Mouse (Mus musculus): ENCODE measurements around the gene Cdc34.

Cdc34 gene

DNA sequence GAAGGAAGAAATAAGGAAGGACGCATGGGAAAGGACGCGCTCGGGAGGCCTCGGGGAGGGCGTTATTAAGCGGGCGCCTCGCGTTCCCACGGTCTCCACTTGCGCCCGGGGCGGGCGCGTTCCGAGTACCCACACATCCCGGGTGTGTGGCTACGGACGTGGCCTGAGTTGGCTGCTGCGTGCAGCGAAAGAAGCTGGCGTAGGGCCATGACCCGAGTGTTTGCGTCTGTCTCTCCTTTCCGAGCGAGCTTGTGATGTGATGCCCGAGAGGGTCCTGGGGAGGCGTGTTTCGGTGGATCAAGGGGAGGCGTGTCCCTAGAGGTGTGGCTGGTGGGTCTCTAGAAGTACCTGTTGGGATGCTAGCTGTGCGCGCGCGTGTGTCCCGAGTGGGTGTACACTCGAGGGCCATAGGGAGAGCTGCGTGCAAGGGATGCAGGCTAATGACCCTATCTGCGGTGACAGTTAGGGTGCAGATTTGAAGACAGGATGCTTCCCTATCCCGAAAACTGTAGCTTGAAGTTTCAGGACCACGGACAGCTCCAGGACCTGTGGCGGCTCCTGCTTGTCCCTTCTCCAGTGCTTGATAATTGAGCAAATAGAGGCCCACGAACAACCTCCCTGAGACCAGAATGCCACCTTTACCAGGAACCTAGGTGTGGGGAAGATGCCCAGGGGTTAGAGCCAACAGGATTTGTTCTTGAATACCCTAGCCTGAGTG lies 35.8 kb downstream of the Cdc34 start:
- no peak for DNase-seq (ENCODE audit: low spot score)

- no peak for DNase-seq (ENCODE audit: low spot score)
These were observed 39.1 kb downstream of the Cdc34 start for GRCm38 (mm10) chr10:79721089-79721488.

DNA sequence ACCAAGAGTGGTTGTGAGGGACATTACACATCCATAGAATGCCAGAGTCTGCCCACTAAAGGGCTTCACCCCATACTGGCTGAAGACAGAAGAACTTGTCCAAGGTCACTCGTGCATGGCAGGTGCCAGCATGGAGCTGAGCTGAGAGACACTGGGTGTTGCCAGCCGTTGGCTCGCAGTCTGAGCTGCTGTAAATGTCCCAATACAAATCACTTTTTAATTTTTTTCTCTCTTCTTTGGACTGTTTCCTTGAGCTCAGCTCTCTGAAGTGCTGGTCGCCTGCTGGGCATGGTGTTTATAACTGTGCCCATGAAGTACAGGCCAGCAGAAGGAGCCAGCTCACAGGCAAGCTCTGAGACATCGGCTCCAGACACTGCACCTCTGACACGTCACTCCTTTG lies 41.1 kb downstream of the Cdc34 start:
- no peak for DNase-seq (ENCODE audit: low spot score)

- DNase-seq (ENCODE audit: low spot score), result no peak
These were observed 41.7 kb downstream of the Cdc34 start for GRCm38 (mm10) chr10:79723692-79724091.

GRCm38 (mm10) chr10:79726090-79726489 lies 44.1 kb downstream of the Cdc34 start:
- no peak for DNase-seq (ENCODE audit: low spot score)

GRCm38 (mm10) chr10:79728323-79729249 lies 46.6 kb downstream of the Cdc34 start:
- DNase-seq (ENCODE audit: low spot score), result no peak

DNA sequence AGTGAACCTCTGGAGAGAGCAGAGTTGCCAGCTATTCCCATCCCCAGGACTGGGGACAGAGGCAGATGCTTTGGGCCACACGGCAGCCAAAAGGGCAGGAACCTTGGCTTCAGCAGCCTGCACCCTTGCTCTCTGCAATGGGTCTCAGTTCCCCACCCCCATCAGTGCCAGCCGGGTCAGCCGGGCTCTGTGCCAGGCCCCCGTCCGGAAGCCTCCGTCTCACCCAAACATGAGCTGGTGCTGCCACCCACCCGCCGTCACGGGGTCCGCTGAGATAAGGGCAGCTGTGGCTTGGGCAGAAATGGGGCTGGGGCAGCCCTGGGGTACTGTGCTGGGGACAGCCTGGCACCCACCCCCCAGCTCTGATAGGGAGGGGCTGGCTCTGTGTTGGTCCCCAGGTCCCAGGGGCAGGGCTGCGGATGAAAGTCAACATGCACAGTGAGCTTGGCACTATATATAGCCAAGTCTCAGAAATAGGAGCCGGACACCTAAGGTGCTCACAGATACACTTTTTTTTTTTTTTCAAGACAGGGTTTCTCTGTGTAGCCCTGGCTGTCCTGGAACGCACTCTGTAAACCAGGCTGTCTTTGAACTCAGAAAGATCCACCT lies 47.5 kb downstream of the Cdc34 start:
- no peak for DNase-seq (ENCODE audit: low spot score)

GRCm38 (mm10) chr10:79732500-79732899 lies 50.5 kb downstream of the Cdc34 start:
- DNase-seq (ENCODE audit: low spot score), result no peak

DNA sequence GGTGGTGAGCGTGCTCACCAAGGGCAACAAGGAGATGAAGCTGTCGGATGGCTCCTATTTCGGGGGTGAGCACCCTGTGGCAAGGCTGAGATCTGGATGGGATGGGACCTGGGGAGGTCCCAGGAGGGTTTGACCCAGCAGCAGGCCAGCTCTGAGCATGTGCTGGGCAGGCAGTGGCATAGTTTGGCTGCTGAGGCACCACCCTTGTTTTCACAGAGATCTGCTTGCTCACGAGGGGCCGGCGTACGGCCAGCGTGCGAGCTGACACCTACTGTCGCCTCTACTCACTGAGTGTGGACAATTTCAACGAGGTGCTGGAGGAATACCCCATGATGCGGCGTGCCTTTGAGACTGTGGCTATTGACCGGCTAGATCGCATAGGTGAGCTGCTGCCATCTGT lies 51.9 kb downstream of the Cdc34 start:
- no peak for DNase-seq (ENCODE audit: low spot score)

- no peak for DNase-seq (ENCODE audit: low spot score)
These were observed 53.4 kb downstream of the Cdc34 start for GRCm38 (mm10) chr10:79735361-79735760.

DNA sequence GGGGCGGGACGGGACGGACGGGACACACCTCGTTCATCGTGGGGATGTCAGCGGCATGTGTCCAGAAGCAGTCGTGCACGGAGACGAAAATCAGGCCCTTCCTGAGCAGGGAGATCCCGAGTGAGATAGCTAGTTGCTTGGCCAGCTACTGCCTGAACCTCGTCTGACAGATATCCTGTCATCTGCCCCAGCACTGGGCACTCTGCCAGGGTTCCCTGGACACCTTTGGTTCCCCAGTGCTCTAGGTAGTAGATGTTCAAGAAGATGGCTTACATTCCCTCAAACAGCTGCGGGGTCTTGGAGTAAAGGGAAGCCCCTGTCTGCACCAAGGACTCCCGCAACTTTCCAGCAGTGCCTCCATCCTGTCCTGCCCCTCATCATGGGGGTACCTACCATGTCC lies 54.7 kb downstream of the Cdc34 start:
- no peak for DNase-seq (ENCODE audit: low spot score)
